Mouse (Mus musculus) ES-Bruce4 (cell line): Measurements from ENCODE around the gene Cpa4.

Experiments
- CTCF ChIP-seq: IDR thresholded peaks from one replicate; pipeline ENCODE4 v1.8.1; 2011; ENCODE audit warnings: low read depth, low read length
- EP300 ChIP-seq: IDR thresholded peaks from 2 replicates; pipeline ENCODE4 v1.6.1; 2011; ENCODE audit warnings: low read depth, low read length; ENCODE audit not compliant: insufficient read depth
- POLR2A ChIP-seq: IDR thresholded peaks from one replicate; pipeline ENCODE4 v1.8.1; 2011; ENCODE audit warnings: low read length; ENCODE audit not compliant: insufficient read depth

DNA sequence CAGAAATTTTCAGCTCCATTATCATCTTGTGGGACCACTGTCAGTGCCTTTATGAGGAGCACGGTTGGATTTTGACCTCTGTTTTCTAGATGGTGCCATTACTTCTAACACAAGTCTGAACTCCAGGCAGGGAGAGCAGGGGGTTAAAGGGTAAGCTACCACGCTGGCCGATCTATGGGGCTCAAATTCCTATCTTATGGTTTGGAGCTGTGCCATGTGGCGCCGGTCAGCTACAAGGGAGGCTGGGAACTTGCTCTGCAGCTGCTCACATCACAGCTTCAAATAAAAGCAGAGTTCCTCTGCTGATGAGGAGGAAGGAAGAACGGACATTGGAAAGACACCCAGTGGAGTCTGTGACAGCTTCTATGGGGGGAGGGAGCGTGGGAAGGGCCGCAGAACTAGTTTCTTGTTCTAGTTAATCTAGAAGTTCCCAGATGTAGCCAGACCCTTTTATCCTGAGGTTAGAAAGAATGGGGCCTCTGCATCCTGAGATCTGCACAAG, 67.2 kb downstream of the Cpa4 start:
- TF ChIP-seq POLR2A: no peak
- no peak for TF ChIP-seq CTCF
- TF ChIP-seq EP300: no peak
